Mouse (Mus musculus): Measurements from ENCODE around the gene Rab17.
A peak's percentile ranks its signal among the peaks of the same experiment; 100 is the strongest.

The Rab17 gene

GRCm38 (mm10) chr1:90969347-90969784 lies at the start of gene Rab17:
Gene Rab17, minus strand, starts transcription at chr1:90969661.
- DNase-seq (ENCODE audit: low spot score in 2 of 2) = no peak

GRCm38 (mm10) chr1:91017111-91017758 lies 47.8 kb upstream of the Rab17 start:
- DNase-seq (ENCODE audit: low spot score in 2 of 2) = peak in 1 of 2 experiments; percentile 8

GRCm38 (mm10) chr1:91015571-91015970 lies 46.1 kb upstream of the Rab17 start:
- DNase-seq (ENCODE audit: low spot score in 2 of 2) = no peak

- DNase-seq (ENCODE audit: low spot score in 2 of 2) = no peak
These were observed 44.3 kb upstream of the Rab17 start for GRCm38 (mm10) chr1:91013803-91014202.

- no peak for DNase-seq (ENCODE audit: low spot score in 2 of 2)
These were observed 41.9 kb upstream of the Rab17 start for GRCm38 (mm10) chr1:91011336-91011735.

- no peak for DNase-seq (ENCODE audit: low spot score in 2 of 2)
These were observed 41.3 kb upstream of the Rab17 start for GRCm38 (mm10) chr1:91010716-91011115.

GRCm38 (mm10) chr1:91010216-91010615 lies 40.8 kb upstream of the Rab17 start:
- DNase-seq (ENCODE audit: low spot score in 2 of 2) = no peak

- DNase-seq (ENCODE audit: low spot score in 2 of 2) = no peak
These were observed 39.8 kb upstream of the Rab17 start for GRCm38 (mm10) chr1:91009266-91009665.

- no peak for DNase-seq (ENCODE audit: low spot score in 2 of 2)
These were observed 39.3 kb upstream of the Rab17 start for GRCm38 (mm10) chr1:91008746-91009145.

GRCm38 (mm10) chr1:91008147-91008682 lies 38.8 kb upstream of the Rab17 start:
- DNase-seq (ENCODE audit: low spot score in 2 of 2) = no peak

- DNase-seq (ENCODE audit: low spot score in 2 of 2) = no peak
These were observed 37.2 kb upstream of the Rab17 start for GRCm38 (mm10) chr1:91006708-91007107.

GRCm38 (mm10) chr1:91006037-91006436 lies 36.6 kb upstream of the Rab17 start:
- no peak for DNase-seq (ENCODE audit: low spot score in 2 of 2)

GRCm38 (mm10) chr1:91003522-91004253 lies 34.2 kb upstream of the Rab17 start:
- no peak for DNase-seq (ENCODE audit: low spot score in 2 of 2)

- DNase-seq (ENCODE audit: low spot score in 2 of 2) = no peak
These were observed 33.2 kb upstream of the Rab17 start for GRCm38 (mm10) chr1:91002641-91003040.

- DNase-seq (ENCODE audit: low spot score in 2 of 2) = no peak
These were observed 32.5 kb upstream of the Rab17 start for GRCm38 (mm10) chr1:91001871-91002539.

GRCm38 (mm10) chr1:91001101-91001500 lies 31.6 kb upstream of the Rab17 start:
- no peak for DNase-seq (ENCODE audit: low spot score in 2 of 2)

- DNase-seq (ENCODE audit: low spot score in 2 of 2) = no peak
These were observed 30.6 kb upstream of the Rab17 start for GRCm38 (mm10) chr1:90999911-91000601.

GRCm38 (mm10) chr1:90998891-90999611 lies 29.6 kb upstream of the Rab17 start:
- DNase-seq (ENCODE audit: low spot score in 2 of 2) = no peak

GRCm38 (mm10) chr1:90998268-90998890 lies 28.9 kb upstream of the Rab17 start, which contains the start of gene Lrrfip1:
Gene Lrrfip1, plus strand, starts transcription at chr1:90998737.
- DNase-seq (ENCODE audit: low spot score in 2 of 2) = peak in 1 of 2 experiments; percentile 55

GRCm38 (mm10) chr1:90997641-90998040 lies 28.2 kb upstream of the Rab17 start:
- no peak for DNase-seq (ENCODE audit: low spot score in 2 of 2)

GRCm38 (mm10) chr1:90997136-90997535 lies 27.7 kb upstream of the Rab17 start:
- DNase-seq (ENCODE audit: low spot score in 2 of 2) = no peak

Data from cerebellum, postnatal 4 days (tissue).